In the genomic region with DNA sequence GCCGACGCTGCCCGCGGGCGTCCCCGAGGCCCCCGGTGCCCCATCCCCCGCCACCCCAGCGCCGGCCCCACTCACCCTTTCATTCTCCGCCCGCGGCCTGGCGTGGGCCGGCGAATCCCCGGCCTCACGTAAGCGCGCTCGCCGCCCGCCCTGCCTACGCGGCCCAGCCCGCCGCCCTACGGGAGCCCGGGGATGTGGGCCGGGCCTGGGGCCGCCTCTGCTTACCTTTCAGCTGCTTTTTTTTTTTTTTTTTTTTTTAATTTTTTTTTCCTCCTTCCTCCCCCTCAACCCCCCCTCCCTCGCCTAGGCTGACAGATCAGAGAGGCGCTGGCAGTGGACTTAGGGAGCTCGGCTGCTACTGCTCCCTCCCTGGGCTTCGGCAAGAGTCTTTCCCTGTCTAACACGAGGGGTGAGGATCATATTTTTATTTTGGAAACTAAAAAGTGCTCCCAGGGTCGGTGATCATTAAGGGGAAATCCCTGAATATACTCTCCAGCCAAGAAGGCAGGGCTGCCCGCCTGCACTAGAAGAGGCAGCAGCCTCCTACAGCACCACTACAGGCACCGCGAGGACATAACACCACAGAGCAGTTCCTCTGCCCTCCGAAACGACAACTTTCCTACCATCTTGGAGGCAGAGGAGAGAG, we compare ENCODE assay signal across 8 mouse cellular contexts. TPM values are rescaled to one million over a fixed set of nuclear protein-coding genes. Genes with fewer than 3 reads are reported as not detected.
A peak's percentile ranks its signal among the peaks of the same experiment; 100 is the strongest.
DNase-seq lines count a peak whose midpoint lies in the region; ATAC-seq and TF ChIP-seq lines count a peak whose summit lies in the region.

Gene Ino80d, minus strand, starts transcription at position 532 of the 646 bp plus-strand sequence.

- H3K36me3 ChIP-seq in forebrain, embryonic 14.5 days (ENCODE audit: control insufficient read depth, insufficient read depth, low read length) = peaks cover 9% of the 10 kb centered on the region; the same call in 1 of the 2 replicates

- H3K4me2 ChIP-seq in forebrain, embryonic 14.5 days (ENCODE audit: low read length) = peak within 1 kb of the TSS; percentile 83

- under 1% methylated on average over 23 of the region's 42 CpGs for WGBS in forebrain, embryonic 14.5 days
- WGBS in lung, adult 2 months = under 1% methylated on average over 42 of the region's 42 CpGs

- no peaks in the 10 kb centered on the region for H3K27me3 ChIP-seq in forebrain, embryonic 14.5 days (replicated peaks; ENCODE audit: control insufficient read depth, insufficient read depth, low read length)

- peak; percentile 70 for TF ChIP-seq CTCF in lung, adult 2 months (IDR thresholded peaks at IDR 0.05; ENCODE audit: insufficient read depth, low read length)

- TF ChIP-seq POLR2A in lung, adult 2 months (IDR thresholded peaks at IDR 0.05; ENCODE audit: borderline replicate concordance, extremely low read depth, low read depth, low read length) = peak; percentile 78; the same call in 1 of the 2 replicates

- peak; percentile 93 for ATAC-seq in forebrain, embryonic 14.5 days
- ATAC-seq in neutrophil, adult 5-6 weeks (ENCODE audit: extremely low read depth, insufficient number of reproducible peaks, low FRiP score, poor library complexity, severe bottlenecking) = peak; percentile 92

- peak within 1 kb of the TSS; percentile 90 for H3K4me3 ChIP-seq in forebrain, embryonic 14.5 days (ENCODE audit: low read depth, low read length)
- peak within 1 kb of the TSS; percentile 68 for H3K4me3 ChIP-seq in lung, adult 2 months (replicated peaks; ENCODE audit: extremely low read depth, low read depth, low read length)

- peaks cover 22% of the 10 kb centered on the region for H3K4me1 ChIP-seq in forebrain, embryonic 14.5 days (ENCODE audit: control insufficient read depth, insufficient read depth, low read length)
- H3K4me1 ChIP-seq in lung, adult 2 months (ENCODE audit: control insufficient read depth, insufficient read depth, low read length) = peaks cover 10% of the 10 kb centered on the region; the same call in 1 of the 2 replicates

- peak within 1 kb of the TSS; percentile 99 for H3K27ac ChIP-seq in forebrain, embryonic 14.5 days (ENCODE audit: low read depth, low read length)

- peak; percentile 93 for DNase-seq in ES-CJ7 (ENCODE audit: low read depth, low spot score)
- peak; percentile 79 for DNase-seq in cerebellum, adult 11 months
- DNase-seq in forebrain, embryonic 14.5 days (ENCODE audit: low spot score) = peak; percentile 92
- peak; percentile 77 to 79 for DNase-seq in heart, postnatal 14 days
- DNase-seq in layer of hippocampus, adult 18-20 months (ENCODE audit: low spot score in 2 of 2) = peak; percentile 57 to 83
- peak; percentile 81 for DNase-seq in lung, adult 2 months
- peak; percentile 70 to 80 for DNase-seq in thymus, adult 18-20 months

- H3K9ac ChIP-seq in forebrain, embryonic 14.5 days (ENCODE audit: low read length) = peak within 1 kb of the TSS; percentile 100

- intact Hi-C loops in heart, postnatal 14 days (cut with DNase I) = no loop called here

- H3K9me3 ChIP-seq in forebrain, embryonic 14.5 days (replicated peaks; ENCODE audit: control insufficient read depth, low read length) = no peaks in the 10 kb centered on the region

RNA-seq across cellular contexts. Expression of gene Ino80d, which starts in this region (rescaled TPM):
- 4.7 and 7.4 TPM in 2 replicates for polyA plus RNA-seq in forebrain, embryonic 14.5 days (2014; fragmentation: Nextera tagmentation; extraction: Ambion mirVana)
- 10 to 100 TPM; 24.4 to 25.3 TPM for total RNA-seq in heart, postnatal 14 days (2021)
- 10 to 100 TPM; 27.7 to 28.6 TPM for total RNA-seq in layer of hippocampus, adult 18-20 months (2021)
- 14.7 and 16.7 TPM in 2 replicates for polyA plus RNA-seq in lung, adult 2 months (2012; rRNA removed)
- total RNA-seq in neutrophil, adult 5-6 weeks (2017) = 35.7 and 40.6 TPM in 2 replicates

Comparison
In these comparisons a context has a peak if more than half of its experiments do, and no peak if none do; other contexts are left out.
1. Peak in every context shown above with its lines: DNase-seq, ATAC-seq, H3K4me3 ChIP-seq and H3K27ac ChIP-seq.